Mouse (Mus musculus) kidney, postnatal 14 days (tissue): ENCODE measurements at regions not wholly inside any gene's neighbourhood (a gene's known extent, or its start where the extent isn't known, plus 50 kb on each side); places are given as distances from the start of the nearest gene placed in this dataset.

Experiments used
- DNase-seq: peaks from one replicate; pipeline ENCODE4 v3.0.0; 2022; ENCODE audit warnings: mixed read lengths

DNA sequence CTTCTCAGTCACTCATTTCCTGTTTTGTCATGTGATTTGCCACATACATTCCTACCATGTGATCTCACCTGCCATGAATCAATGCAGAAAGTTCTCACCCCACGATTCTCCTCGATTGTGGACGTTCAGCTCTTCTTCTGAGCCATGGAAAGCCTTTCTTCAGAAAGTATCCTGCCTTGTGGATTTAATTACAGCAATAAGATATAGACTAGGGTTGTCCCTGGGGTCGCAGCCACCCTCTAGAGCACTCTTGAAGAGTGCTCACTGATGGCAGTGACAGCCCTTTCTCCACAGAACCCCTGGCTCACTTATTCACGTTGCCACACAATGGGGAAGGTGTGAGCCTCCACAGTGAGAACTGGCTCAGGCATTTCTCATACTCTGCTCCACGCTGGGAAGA lies 345.1 kb downstream of the Wdr11 start:
- DNase-seq, result no peak

DNA sequence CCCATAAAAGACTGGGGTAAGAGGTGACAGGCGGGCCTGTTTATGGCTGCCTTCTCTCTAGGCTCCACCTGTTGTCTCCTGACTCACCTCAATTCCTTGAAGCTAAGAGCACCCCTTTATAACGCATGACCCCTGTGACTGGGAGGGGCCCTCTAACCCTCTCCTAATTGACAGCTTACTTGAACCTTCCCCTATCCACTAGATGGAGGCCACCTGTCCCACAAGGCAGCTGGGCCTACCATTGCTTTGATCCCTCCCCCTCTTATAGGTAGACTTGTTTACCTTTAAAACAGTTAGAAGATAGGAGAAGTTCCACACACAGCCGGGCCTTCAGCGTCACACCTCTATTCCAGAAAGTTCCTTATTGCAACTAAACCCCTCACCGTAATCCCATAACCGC lies 346.1 kb downstream of the Wdr11 start:
- no peak for DNase-seq

DNA sequence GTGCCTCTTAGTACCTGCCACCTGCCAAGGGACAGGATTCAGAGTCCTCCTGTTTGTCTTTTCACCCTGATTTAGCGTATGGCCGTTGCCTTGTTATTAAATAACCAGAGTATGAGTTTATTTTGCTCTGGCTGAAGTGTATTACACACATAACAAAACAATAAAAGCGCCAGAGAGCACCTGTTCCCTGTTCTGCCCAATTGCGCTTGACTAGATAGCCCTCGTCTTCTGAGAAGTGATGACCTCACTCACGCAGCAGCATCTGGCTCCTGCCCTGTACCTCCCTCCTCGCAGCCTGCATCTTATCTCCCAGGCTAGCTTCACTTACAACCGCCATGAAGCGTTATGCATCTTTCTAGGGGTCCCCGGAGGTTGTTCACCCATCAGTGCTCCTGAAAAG lies 346.5 kb downstream of the Wdr11 start:
- no peak for DNase-seq

DNA sequence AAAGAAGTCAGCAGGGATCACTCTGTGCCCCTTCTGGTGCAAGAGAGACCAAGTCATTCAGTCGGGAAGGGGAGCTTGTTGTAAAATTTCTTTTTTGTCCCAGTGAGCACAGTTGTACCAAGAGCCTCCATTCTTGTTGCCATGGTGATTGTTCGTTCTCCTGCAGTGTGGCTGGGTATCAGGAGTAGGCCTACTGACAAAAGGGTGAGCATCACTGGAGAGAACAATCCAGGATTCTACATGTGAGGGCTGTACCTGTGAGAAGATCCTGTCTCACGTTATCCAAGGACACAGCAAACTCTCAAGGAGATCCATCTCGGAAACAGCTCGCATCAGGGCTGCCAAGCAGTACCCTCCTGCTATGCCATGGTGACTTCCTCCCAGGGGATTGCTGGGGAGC lies 347.6 kb downstream of the Wdr11 start:
- no peak for DNase-seq

DNA sequence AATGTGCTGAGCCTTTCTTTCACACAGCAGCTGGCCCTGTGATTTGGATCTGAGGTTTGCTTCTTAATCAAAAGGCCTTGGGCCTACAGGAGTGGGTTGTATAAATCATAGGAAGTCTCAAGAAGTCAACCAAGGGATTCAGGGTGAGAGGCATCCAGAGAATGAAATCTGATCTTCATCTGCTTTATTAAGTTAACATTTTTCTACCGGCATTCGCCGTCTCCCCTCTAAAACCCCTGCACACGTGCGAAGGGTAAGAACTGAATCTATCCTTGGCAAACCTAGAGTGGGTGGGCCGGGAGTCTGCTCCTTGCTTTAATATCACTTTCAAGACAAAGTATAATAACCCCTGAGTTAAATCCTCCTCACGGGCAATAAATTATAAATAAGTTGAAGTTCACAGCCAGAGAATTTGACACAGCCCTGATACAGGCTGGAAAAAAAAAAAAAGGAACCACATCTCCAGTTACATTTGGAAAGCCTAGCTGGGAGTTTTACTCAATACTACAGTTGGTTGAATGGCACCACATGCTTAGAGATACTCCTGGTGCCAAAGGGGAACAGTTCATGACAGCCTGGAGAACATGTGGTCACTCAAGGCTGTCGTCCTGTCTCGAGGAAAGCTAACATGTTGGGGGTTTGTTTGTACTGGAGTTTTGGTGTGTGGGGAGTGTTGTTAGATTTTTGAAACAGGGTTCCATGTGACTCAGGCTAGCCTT lies 349.8 kb downstream of the Wdr11 start:
- no peak for DNase-seq

DNA sequence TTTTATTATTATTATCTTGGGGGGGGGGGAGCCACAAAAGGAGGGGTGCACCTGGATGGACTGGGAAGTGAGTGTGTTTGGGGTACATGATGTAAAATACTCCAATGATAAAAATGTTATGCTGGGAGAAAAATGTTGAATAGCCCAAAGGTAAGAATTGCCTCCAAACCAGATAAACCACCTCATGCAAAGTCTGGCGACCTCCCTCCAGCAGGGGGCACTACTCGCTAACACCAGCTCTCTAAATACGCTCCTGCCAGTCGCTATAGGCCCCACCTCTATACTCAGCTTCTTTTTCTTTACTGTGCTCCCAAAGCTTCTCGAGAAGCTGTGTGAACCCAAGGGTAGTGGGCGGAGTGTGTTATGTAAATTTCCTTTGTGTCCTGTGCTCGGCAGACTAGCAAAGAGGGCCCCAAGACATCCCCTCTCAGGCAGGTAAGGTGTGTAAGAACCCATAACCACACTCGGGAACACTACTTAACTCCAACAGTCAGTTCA lies 357.0 kb downstream of the Wdr11 start:
- DNase-seq, result peak; percentile 6

DNA sequence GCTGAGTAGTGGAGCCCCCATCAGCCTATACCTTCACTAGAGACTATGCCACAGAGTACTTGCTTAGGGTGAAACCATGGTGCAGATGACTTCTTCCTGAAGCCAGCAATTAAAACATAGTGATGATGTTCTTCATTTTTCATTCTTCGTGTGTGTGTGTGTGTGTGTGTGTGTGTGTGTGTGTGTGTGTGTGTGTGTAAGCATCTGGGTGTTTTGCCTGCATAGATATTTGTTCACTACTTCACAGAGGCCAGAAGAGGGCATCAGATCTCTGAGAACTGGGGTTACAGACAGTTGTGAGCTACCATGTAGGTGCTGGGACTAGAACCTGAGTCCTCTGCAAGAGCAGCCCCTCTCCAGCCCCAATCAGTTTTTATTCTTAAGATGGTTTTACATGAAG lies 358.8 kb downstream of the Wdr11 start:
- DNase-seq, result no peak

DNA sequence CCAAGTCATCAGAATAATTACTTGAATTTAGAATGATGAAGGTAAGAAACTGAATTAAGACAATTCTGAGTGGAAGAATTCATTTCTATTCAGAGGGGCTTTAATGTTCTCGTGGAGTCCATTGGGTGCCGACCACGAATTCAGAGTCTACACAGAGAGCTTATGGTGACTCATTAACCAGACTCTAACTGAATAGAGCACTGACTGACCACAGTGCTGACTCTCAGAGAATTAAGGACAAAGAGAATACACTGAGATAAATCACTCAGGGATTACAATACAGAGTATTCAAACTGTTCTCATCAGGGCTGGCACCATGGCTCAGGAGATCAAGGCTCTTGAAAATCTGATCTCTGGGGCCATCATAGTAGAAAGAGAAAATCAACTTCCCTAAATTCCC lies 366.7 kb downstream of the Wdr11 start:
- peak; percentile 5 for DNase-seq

DNA sequence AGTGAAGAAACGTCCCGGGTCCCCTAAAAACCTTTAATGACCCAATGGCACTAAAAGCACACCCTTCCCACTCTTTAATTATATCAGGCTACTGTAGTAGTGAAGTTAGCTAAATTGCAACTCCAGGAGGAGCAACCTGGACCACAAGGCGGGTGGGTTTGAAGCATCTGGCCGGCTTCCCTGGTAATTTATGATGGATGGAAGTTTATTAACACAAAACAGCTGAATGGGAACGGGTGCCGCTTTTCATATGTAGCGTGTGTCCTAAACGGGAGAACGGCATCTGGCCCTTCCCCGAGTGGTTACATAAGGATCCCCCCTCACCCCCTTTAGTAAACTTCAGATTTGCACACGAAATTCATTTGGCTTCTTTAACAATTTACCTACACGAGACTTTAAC lies 370.9 kb downstream of the Wdr11 start:
- no peak for DNase-seq

DNA sequence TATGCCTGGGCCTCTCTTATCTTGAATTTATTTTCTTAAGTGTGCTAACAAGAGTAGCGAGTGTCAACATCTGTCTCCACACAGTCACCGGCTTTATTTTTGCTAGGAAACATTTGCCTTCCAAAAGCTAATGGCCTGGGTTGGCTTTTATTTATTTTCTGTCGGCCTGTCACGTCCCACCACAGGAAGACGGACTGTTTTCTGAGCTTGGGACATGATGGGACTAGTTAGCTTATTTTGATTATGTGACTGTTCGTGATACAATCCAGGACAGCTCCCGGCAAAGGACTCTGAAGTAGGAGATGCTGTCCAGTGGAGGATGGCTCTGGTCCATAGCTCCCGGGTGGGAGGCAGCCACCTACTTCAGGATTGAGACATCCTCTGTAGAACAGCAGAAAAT lies 372.5 kb downstream of the Wdr11 start:
- DNase-seq, result no peak

DNA sequence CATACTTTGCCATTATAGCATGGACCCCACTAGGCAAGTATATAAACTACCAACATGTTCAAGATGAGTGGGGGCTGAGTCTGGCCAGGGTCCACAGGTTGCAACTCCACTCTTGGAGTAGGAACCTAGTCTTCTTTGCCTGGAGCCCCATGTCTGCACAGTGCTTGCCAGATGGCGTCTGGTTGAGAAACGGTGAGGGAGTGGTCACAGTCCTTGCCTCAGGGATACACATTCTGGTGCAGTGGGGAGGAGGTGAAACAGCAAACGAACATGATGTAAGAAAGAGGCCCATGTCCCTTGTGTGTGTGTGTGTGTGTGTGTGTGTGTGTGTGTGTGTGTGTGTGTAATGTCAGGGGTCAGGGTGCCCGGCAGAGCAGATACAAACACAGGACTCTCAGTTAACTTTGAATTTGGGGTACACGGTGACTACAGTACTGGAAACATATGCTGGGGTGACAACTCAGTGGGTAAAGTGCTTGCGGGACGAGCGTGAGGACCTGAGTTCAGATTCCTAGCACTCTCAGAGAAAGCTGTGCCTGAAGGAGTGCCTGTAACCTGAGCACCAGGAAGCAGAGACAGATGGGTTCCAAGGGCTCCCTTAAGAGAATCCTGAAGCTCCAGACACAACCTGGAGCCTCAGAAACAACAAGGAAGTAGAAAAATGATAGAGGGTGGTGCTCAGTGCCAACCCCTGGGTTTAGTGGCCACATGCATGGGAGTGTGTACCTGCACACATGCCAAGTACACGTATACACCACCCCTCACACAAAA lies 373.8 kb downstream of the Wdr11 start:
- DNase-seq, result no peak

DNA sequence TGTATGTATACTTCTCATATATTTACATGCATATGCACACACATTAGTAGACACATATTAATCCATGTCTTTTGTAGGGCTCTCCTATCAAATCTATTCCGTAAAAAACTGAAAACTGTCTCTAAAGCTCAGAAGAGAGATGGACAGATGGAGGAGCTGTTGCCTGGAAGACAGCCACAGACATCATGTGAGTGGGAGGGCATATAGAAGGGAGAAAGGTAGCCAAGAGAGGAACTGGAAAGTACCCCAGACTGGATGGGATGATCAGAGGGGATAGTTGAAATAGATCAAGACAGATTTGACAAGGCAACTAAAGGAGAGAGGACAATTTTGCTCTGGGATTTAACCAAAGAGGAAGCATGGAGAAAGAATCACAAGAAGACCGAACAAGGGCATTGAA lies 375.1 kb downstream of the Wdr11 start:
- no peak for DNase-seq

DNA sequence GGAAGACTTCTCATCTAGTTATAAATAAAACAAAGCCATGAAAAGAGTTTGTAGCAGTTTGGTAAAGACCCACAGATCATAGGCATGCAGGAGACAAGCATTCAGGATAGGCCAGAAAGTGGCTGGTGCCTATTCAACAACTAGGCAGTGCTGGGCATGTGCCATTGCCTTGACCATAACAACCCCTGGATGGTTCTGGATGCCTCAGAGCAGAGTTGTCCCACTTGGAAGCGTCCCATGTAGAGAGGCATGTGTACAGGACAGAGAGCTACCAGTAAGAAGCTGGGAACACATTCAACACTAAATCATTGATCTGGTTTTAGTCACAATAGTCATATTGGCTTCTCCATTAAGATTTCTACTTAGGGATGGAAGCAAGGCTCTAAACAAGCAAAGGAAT lies 378.5 kb downstream of the Wdr11 start:
- no peak for DNase-seq

DNA sequence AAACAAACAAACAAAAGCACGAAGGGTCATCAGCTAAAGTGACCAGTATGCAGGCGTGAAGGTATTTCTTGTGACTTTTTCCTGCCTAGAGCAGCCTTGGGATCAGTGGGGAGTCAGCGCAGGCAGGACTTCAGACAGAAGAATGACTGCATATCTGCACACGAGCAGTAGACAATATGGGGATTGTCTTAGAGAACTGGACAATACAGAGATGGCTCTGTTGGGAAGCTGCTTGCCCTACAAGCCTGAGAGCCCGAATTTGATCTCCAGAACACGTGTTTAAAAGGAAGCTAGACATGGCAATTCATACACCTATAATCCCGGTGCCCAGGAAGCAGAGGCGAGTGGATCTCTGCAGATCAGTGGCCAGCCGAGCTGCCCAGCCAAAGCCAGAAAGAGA lies 382.5 kb downstream of the Wdr11 start:
- DNase-seq, result no peak

DNA sequence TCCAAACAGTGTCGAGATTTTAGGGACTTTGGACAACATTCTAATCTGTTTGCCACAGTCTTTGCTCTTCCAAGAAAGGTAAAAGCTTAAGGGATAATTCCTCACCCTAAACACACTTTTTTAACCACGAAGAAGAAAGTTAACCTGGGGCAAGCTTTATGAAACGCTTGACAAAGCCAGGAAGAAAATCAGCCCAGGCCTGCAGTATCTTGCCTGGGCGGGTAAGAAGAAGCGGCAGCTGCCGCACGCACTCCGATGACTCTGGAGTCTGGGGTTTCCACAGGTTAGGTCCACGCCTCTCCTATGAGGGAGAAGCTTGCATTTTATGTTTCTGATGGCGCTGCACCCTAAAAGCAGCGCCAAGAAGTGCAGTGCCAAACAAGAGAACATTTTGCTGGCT lies 383.2 kb downstream of the Wdr11 start:
- DNase-seq, result no peak

DNA sequence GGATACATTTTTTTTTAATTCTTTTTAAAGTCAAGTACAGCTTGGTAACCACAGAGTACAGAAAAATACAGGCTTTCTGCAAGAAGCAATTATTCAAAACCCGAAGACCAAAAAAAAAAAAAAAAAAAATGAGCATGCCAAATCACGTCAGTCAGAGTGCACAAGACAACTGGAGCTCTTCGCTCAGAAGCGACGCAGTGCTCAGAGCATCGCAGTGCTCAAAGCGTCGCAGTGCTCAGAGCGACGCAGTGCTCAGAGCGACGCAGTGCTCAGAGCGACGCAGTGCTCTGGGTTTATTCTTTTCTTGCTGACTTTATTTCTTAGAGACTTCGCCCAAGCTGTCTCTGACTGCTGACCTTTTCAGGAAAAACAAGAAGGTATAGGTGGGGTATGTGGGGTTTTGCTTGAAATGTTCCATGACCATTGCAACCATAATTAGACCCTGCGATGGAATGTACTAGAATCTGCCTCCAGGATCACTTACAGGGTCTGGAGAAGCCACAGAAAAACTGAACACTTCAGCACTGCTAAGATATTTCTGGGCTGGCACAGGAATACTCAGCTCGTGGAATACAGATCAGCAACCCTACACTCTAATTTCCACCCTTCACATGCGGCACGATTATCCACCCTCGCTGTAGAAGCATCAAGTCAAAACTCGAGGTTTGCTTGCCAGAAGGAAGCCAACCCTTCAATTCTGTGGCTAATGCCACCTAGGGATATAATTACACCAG lies 384.3 kb downstream of the Wdr11 start:
- no peak for DNase-seq

DNA sequence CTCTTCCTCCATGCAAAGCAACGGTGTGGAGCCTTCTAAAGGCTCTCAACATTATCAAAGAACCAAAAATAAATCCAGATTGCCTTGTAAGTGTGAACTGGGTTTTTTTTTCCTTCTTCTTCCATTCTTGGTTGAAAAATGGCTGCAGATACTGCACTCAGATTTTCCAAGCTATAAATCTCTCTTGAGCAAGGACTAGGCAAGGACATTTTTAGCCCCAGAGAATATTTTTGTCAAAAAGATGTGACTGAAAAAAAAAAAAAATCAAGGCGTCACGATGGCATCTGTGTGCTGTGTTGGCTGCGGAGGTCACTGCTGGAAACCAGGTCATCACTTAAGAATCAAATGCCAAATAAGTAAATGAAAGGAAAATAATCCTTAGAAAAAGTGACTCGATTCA lies 386.9 kb downstream of the Wdr11 start:
- DNase-seq, result no peak

DNA sequence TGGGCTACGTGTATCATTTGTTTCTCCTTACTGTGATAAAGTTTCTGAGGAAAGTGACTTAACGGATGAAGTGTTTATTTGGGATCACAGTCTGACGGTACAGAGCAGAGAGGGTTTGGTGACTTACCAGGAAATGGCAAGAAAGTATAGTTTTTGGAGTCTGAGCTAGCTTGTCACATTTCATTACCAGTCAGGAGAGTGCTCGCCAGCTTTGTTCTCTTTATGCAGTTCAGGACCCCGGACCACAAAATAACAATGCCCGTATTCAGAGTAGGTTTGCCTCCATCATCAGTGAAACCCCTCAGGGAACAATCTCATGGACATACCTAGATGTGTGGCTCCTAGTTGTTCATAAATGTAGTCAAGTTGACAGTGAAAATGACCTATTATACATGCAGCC lies 387.7 kb downstream of the Wdr11 start:
- no peak for DNase-seq

DNA sequence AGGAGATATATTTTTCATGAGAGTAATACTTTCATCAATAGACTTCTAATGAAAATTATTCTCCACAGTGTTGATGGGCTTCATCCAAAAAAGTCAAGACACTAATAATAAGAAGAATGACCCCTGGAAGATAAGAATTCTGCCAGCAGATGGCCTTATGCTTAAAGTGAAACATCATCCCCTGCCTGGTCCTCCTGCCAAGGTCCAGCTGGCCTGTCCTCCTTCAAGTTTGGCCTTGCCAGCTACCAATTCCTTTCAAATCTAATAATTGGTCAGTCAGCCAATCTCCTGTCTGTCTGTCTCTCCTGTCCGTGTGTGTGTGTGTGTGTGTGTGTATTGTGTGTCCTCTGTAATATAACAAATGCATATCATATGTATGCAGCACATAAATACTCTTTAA lies 388.8 kb downstream of the Wdr11 start:
- DNase-seq, result no peak

DNA sequence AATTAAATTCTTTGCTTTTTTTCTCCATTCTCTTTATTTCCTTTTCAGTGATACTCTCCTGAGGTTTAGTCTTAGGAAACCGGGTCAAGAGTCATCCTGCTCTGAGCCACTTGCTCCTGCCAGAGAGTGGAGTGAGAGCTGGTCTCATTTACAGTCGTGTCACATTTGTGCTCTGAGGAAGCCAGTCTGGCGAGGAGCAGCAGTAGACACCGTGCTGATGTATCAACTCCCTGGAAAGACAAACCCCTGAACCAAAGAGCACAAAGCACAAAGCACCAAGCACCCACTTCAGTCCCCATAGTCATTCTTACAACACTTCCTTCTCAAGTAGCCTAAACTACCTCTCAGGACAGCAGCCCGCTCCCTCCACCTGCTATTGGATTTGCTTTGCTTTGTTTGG lies 390.7 kb downstream of the Wdr11 start:
- DNase-seq, result no peak

DNA sequence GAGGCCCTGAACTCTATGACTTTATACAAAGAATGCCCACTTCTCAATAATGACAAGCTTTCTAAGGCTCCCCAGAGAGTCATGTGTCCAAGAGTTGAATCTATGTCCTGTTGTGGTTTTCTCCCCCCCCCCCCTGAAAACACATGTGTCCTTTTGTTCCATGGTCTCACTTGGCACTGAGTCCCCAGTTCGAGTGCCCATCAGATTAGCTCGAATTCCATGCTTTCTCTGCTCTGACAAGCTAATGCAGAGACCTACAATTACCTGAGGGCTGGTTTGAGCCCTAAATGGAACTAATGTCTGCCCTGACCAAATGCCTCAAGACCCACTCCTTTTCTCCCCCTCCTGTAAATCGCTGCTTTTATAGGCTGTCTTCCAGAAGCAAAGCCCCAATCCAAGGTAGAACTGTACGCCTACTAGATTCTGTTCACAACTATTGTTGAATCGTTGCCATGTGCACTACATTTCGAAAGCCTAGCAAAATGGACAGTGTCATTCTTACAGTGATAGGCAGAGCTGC lies 392.0 kb downstream of the Wdr11 start:
- DNase-seq, result no peak

DNA sequence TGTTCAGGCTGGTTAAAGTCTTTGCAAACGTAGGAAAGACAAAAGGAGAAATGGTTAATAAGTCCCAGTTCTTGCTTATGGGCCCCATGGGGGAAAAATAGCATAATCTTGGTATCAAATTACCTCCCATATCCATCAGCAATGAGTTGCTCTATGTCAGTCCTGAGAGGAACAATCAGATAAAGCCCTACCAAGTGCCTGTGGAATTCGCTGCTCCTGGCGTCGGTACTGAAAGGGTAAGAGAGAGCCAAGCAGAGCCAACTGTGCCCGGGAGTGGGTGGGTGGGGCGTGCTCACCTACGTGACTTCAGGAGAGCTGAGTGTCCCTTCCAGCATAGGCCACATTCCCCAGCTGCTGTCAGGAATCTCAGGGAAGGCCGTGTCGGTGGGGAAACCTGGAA lies 392.7 kb downstream of the Wdr11 start:
- DNase-seq, result no peak

DNA sequence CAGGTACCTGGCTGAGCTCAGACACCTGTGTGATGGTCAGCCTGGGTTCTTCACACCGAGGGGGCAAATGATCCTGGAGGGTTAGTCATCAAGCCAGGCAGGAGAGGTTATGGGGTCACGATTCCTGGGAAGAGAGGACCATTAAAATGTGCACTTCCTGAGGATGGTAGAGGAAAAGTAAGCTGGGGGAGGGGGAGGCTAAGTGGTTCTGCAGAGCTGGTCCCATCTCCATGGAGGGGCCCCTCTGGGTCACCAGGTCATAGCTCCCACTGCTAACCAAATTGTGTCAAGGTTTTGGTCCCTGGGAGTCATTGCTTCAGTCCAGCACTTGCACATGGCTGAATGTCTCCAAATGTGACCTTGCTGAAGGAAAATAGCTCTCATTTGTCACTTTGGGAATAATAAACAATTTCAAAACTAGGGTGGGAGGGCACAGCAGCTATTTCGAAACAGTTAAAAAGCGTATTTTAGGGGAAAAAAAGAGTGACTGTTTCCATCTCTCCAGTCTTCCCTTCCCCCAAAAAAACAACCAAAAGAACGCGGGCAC lies 395.5 kb downstream of the Wdr11 start:
- no peak for DNase-seq
